Mouse (Mus musculus): ENCODE results near the gene Src. TPM values are rescaled to one million over a fixed set of nuclear protein-coding genes. Genes with fewer than 3 reads are reported as not detected.
A peak's percentile ranks its signal among the peaks of the same experiment; 100 is the strongest.

The Src gene
- polyA plus RNA-seq, 1 experiment, result 59.8 TPM

- Histone ChIP-seq H3K4me1 (ENCODE audit: control insufficient read depth, insufficient read depth, low read length) (peaks cover 14% of the 10 kb centered on the region), H3K4me3 (replicated peaks; ENCODE audit: extremely low read depth, low read depth, low read length) (no peak overlapping the region)
- DNase-seq, result no peak
- TF ChIP-seq POLR2A (IDR thresholded peaks at IDR 0.05; ENCODE audit: borderline replicate concordance, extremely low read depth, low read depth, low read length) (no peak), CTCF (IDR thresholded peaks at IDR 0.05; ENCODE audit: insufficient read depth, low read length) (no peak)
- 81% methylated on average over 2 of the region's 2 CpGs for WGBS
Observed at GRCm38 (mm10) chr2:157392331-157392730, 25.9 kb upstream of the Src start.

GRCm38 (mm10) chr2:157393549-157393948 is 24.7 kb upstream of the Src start:
- TF ChIP-seq POLR2A (IDR thresholded peaks at IDR 0.05; ENCODE audit: borderline replicate concordance, extremely low read depth, low read depth, low read length), result no peak
- no peak for TF ChIP-seq CTCF (IDR thresholded peaks at IDR 0.05; ENCODE audit: insufficient read depth, low read length)
- 96% methylated on average over 4 of the region's 4 CpGs for WGBS
- DNase-seq, result no peak
- peaks cover 17% of the 10 kb centered on the region for H3K4me1 ChIP-seq (ENCODE audit: control insufficient read depth, insufficient read depth, low read length)
- no peak overlapping the region for H3K4me3 ChIP-seq (replicated peaks; ENCODE audit: extremely low read depth, low read depth, low read length)

- H3K4me3 ChIP-seq (replicated peaks; ENCODE audit: extremely low read depth, low read depth, low read length), result no peak overlapping the region
- peaks cover 17% of the 10 kb centered on the region for H3K4me1 ChIP-seq (ENCODE audit: control insufficient read depth, insufficient read depth, low read length)
- TF ChIP-seq POLR2A (IDR thresholded peaks at IDR 0.05; ENCODE audit: borderline replicate concordance, extremely low read depth, low read depth, low read length) (no peak), CTCF (IDR thresholded peaks at IDR 0.05; ENCODE audit: insufficient read depth, low read length) (no peak)
- peak; percentile 59 for DNase-seq
- WGBS, result 56% methylated on average over 6 of the region's 6 CpGs
Observed at GRCm38 (mm10) chr2:157394868-157395267, 23.4 kb upstream of the Src start.

GRCm38 (mm10) chr2:157395371-157395770 is 22.9 kb upstream of the Src start:
- TF ChIP-seq POLR2A (IDR thresholded peaks at IDR 0.05; ENCODE audit: borderline replicate concordance, extremely low read depth, low read depth, low read length) (no peak), CTCF (IDR thresholded peaks at IDR 0.05; ENCODE audit: insufficient read depth, low read length) (no peak)
- WGBS, result 45% methylated on average over 5 of the region's 5 CpGs
- Histone ChIP-seq H3K4me3 (replicated peaks; ENCODE audit: extremely low read depth, low read depth, low read length) (no peak overlapping the region), H3K4me1 (ENCODE audit: control insufficient read depth, insufficient read depth, low read length) (peaks cover 17% of the 10 kb centered on the region)
- no peak for DNase-seq

- Histone ChIP-seq H3K4me1 (ENCODE audit: control insufficient read depth, insufficient read depth, low read length) (peaks cover 17% of the 10 kb centered on the region), H3K4me3 (replicated peaks; ENCODE audit: extremely low read depth, low read depth, low read length) (no peak overlapping the region)
- TF ChIP-seq CTCF (IDR thresholded peaks at IDR 0.05; ENCODE audit: insufficient read depth, low read length), result no peak
- no peak for TF ChIP-seq POLR2A (IDR thresholded peaks at IDR 0.05; ENCODE audit: borderline replicate concordance, extremely low read depth, low read depth, low read length)
- 52% methylated on average over 13 of the region's 13 CpGs for WGBS
- no peak for DNase-seq
Observed at GRCm38 (mm10) chr2:157395960-157396359, 22.3 kb upstream of the Src start.

- no peak for DNase-seq
- WGBS, result 66% methylated on average over 4 of the region's 4 CpGs
- H3K4me1 ChIP-seq (ENCODE audit: control insufficient read depth, insufficient read depth, low read length), result peaks cover 17% of the 10 kb centered on the region
- no peak for TF ChIP-seq POLR2A (IDR thresholded peaks at IDR 0.05; ENCODE audit: borderline replicate concordance, extremely low read depth, low read depth, low read length)
- TF ChIP-seq CTCF (IDR thresholded peaks at IDR 0.05; ENCODE audit: insufficient read depth, low read length), result no peak
- H3K4me3 ChIP-seq (replicated peaks; ENCODE audit: extremely low read depth, low read depth, low read length), result no peak overlapping the region
Observed at GRCm38 (mm10) chr2:157397376-157397775, 20.9 kb upstream of the Src start.

GRCm38 (mm10) chr2:157398539-157398938 is 19.7 kb upstream of the Src start:
- Histone ChIP-seq H3K4me1 (ENCODE audit: control insufficient read depth, insufficient read depth, low read length) (peaks cover 17% of the 10 kb centered on the region), H3K4me3 (replicated peaks; ENCODE audit: extremely low read depth, low read depth, low read length) (no peak overlapping the region)
- WGBS, result 98% methylated on average over 4 of the region's 4 CpGs
- TF ChIP-seq POLR2A (IDR thresholded peaks at IDR 0.05; ENCODE audit: borderline replicate concordance, extremely low read depth, low read depth, low read length), result no peak
- 0 out of 2 replicates have a peak, but pooled peaks have one; percentile 12 for TF ChIP-seq CTCF (IDR thresholded peaks at IDR 0.05; ENCODE audit: insufficient read depth, low read length)
- DNase-seq, result no peak

GRCm38 (mm10) chr2:157399797-157400196 is 18.4 kb upstream of the Src start:
- no peak for DNase-seq
- H3K4me3 ChIP-seq (replicated peaks; ENCODE audit: extremely low read depth, low read depth, low read length), result no peak overlapping the region
- peaks cover 14% of the 10 kb centered on the region for H3K4me1 ChIP-seq (ENCODE audit: control insufficient read depth, insufficient read depth, low read length)
- WGBS, result 71% methylated on average over 10 of the region's 10 CpGs
- no peak for TF ChIP-seq POLR2A (IDR thresholded peaks at IDR 0.05; ENCODE audit: borderline replicate concordance, extremely low read depth, low read depth, low read length)
- TF ChIP-seq CTCF (IDR thresholded peaks at IDR 0.05; ENCODE audit: insufficient read depth, low read length), result no peak

GRCm38 (mm10) chr2:157400491-157400890 is 17.8 kb upstream of the Src start:
- H3K4me1 ChIP-seq (ENCODE audit: control insufficient read depth, insufficient read depth, low read length), result peaks cover 14% of the 10 kb centered on the region
- WGBS, result 84% methylated on average over 6 of the region's 6 CpGs
- no peak overlapping the region for H3K4me3 ChIP-seq (replicated peaks; ENCODE audit: extremely low read depth, low read depth, low read length)
- TF ChIP-seq CTCF (IDR thresholded peaks at IDR 0.05; ENCODE audit: insufficient read depth, low read length), result no peak
- TF ChIP-seq POLR2A (IDR thresholded peaks at IDR 0.05; ENCODE audit: borderline replicate concordance, extremely low read depth, low read depth, low read length), result no peak
- no peak for DNase-seq

- TF ChIP-seq CTCF (IDR thresholded peaks at IDR 0.05; ENCODE audit: insufficient read depth, low read length) (no peak), POLR2A (IDR thresholded peaks at IDR 0.05; ENCODE audit: borderline replicate concordance, extremely low read depth, low read depth, low read length) (no peak)
- no peak overlapping the region for H3K4me3 ChIP-seq (replicated peaks; ENCODE audit: extremely low read depth, low read depth, low read length)
- H3K4me1 ChIP-seq (ENCODE audit: control insufficient read depth, insufficient read depth, low read length), result peaks cover 9% of the 10 kb centered on the region
- no peak for DNase-seq
- 91% methylated on average over 2 of the region's 2 CpGs for WGBS
Observed at GRCm38 (mm10) chr2:157401261-157401660, 17.0 kb upstream of the Src start.
